Mouse (Mus musculus) T-helper 17 cell (primary cell): ENCODE results near the gene Ccdc12.

Experiments
- in situ Hi-C, 2 experiments: fragments of 300-600 bp; cut with MboI, MseI; formaldehyde crosslinking; loops; 1 replicate in 1 of 2; 2 replicates in 1 of 2; pipeline ENCODE4 v1.15.1; 2025; ENCODE audit warnings: high pct_unique_total_duplicates in 2 of 2

The Ccdc12 gene

GRCm38 (mm10) chr9:110701114-110702032 is 45.1 kb downstream of the Ccdc12 start:
- in situ Hi-C loops = loop anchor here in 1 of 2 experiments (5.0 to 10.0 kb wide), 2 partner anchors 59 to 277 kb away; no protein-coding TSS in a partner anchor

GRCm38 (mm10) chr9:110702848-110703247 is 46.5 kb downstream of the Ccdc12 start:
- in situ Hi-C loops = loop anchor here in 1 of 2 experiments (5.0 to 10.0 kb wide), 2 partner anchors 61 to 278 kb away; no protein-coding TSS in a partner anchor

GRCm38 (mm10) chr9:110703951-110704350 is 47.6 kb downstream of the Ccdc12 start:
- in situ Hi-C loops = loop anchor here in 1 of 2 experiments (5.0 to 10.0 kb wide), 2 partner anchors 62 to 279 kb away; no protein-coding TSS in a partner anchor

GRCm38 (mm10) chr9:110706784-110707183 is 50.5 kb downstream of the Ccdc12 start:
- in situ Hi-C loops = loop anchor here in 1 of 2 experiments (10.0 kb wide), 1 partner anchor 282 kb away; no protein-coding TSS in a partner anchor

DNA sequence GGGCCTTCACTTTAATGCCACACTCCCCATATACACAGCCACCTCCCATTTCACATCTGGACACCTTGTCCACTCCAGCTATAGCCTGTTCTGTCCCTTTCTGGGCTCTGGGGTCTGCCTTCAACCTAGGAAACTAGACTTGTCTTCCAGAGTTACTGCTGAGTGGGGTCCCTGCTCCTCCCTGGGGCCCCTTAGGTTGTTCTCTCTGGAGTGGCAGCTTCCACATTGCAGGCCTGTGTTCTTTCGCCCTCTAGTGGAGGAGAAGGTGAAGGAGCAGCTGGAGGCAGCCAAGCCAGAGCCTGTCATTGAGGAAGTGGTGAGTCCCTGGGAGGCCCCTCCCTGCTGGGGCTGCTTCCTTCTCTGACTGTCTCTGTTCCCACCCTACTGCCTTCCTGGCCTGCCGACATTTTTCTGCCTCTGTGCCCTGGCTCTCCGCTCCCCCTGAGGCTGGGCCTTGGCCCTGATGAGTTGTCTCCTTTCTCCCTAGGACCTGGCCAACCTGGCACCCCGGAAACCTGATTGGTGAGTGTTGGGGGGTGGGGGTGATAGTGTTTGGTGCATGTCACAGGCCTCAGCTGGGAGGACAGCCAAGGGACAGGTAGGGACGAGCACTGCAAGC is 53.4 kb downstream of the Ccdc12 start:
- in situ Hi-C loops = loop anchor here (5.0 to 10.0 kb wide), 2 partner anchors 67 to 285 kb away; no protein-coding TSS in a partner anchor

DNA sequence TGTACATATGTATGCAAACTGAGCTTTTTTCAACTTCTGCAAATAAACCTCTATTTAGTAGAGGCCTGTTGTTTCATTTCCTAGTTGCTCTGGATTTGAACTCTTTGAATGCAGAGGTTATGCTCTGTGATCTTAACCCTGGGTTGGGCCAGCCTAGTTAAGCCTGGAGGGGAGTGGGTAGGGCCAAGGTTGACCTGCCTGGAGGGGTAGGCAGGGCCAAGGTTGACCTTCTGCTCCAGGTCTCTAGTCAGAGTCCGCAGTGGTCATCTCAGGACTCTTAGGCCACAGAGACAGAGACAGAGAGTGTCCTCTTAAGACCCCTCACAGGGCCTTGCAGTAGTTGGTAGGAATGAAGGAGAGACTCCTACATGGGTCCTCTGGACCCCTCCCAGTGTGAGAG is 55.2 kb downstream of the Ccdc12 start:
- in situ Hi-C loops = loop anchor here in 1 of 2 experiments (5.0 kb wide), 1 partner anchor 69 kb away; no protein-coding TSS in a partner anchor

- in situ Hi-C loops = loop anchor here in 1 of 2 experiments (5.0 kb wide), 1 partner anchor 70 kb away; no protein-coding TSS in a partner anchor
Measured at GRCm38 (mm10) chr9:110711996-110712395, 55.7 kb downstream of the Ccdc12 start.

- in situ Hi-C loops = loop anchor here in 1 of 2 experiments (5.0 kb wide), 1 partner anchor 70 kb away; no protein-coding TSS in a partner anchor
Measured at GRCm38 (mm10) chr9:110712545-110712944, 56.2 kb downstream of the Ccdc12 start.

DNA sequence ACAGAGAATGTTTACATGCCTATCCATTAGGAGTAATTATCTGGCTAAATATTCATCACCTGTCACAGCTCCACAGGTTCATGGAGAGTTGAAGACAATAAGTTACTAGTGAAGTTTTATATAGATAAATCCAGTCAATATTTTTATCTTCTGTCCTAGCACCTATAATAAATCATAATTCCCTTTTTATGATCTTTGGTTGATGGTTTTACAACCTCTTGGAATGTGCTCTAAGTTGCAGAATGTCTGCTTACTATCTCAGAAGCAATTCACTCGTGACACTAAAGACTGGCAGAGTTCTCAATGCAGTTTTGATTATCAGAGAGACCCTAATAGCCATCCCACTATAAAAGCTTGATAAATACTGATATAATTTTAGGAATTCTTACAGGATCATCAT is 57.1 kb downstream of the Ccdc12 start:
- in situ Hi-C loops = loop anchor here in 1 of 2 experiments (5.0 kb wide), 1 partner anchor 71 kb away; no protein-coding TSS in a partner anchor

DNA sequence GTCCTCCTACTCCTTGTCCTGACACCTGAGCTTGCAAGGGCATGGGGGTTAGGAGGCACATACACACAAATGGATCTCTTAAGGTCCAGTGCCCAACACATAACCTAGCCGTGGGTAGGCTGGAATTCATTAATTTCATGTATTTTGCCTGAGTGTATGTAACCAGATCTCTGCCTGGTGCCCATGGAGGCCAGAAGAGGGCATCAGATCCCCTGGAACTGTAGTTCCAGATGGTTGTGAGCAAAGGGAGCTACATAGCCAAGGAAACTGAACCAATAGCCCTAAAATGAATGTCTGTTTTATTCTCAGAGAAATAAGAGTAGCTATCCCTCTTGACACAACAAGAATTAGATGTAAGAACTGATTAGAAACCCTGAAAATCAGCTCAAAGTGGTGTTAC is 59.1 kb downstream of the Ccdc12 start:
- in situ Hi-C loops = no loop called here

DNA sequence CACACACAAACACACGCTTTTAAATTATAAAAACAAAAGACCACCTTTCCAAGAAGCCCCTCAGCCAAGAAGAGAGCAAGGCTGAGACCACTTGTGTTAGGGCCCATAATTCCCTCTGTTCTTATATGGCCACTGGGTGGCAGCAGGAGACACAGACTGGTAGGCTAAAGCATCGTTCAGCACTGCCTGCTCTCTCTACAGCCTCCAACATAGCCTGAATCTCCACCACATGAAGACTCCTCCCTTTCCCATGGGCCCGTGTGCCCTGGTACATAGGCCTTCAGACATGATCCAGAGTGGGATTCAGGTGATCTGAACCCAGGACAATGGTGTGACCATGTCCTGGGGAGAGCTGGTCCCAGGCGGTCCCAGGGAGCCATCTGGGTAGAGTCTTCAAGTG is 60.5 kb downstream of the Ccdc12 start:
- in situ Hi-C loops = no loop called here

DNA sequence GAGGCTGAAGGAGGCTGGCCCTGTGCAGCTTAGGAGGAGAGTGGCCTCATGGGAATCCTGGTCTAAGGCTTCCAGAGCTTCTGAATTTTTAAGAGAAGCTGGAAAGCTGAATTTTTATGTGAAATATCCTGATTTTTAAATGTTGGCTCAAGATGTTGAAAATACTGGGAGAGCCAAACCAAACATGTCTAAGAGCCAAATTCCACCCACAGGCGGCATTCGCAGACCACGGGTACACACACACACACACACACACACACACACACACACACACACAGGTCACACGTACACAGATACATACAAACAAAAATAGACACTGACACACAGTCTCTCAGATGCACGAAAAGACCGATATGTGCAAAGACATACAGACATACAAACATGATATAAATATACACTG is 61.8 kb downstream of the Ccdc12 start:
- in situ Hi-C loops = no loop called here

- in situ Hi-C loops = no loop called here
Measured at GRCm38 (mm10) chr9:110718810-110719209, 62.5 kb downstream of the Ccdc12 start.

- in situ Hi-C loops = no loop called here
Measured at GRCm38 (mm10) chr9:110719977-110720376, 63.7 kb downstream of the Ccdc12 start.

DNA sequence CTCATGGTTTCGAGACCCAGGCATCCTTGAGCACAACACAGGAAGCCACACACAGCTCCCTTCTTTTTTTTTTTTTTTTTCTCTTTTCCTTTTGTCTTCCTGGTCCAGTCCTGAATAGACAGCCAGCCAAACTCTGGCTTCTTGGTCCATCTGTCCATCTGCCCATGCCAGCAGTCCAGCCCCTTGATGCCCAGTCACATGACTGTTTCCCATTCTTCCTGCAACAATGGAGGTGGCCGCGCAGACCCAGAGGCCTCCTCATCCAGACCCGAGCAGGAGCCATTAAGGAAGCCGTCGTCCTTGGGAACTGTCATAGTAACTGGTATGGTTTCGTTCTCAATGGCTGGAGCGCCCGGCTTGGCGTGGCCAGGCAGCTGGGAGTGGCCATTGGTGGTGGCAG is 65.8 kb downstream of the Ccdc12 start:
- in situ Hi-C loops = no loop called here

DNA sequence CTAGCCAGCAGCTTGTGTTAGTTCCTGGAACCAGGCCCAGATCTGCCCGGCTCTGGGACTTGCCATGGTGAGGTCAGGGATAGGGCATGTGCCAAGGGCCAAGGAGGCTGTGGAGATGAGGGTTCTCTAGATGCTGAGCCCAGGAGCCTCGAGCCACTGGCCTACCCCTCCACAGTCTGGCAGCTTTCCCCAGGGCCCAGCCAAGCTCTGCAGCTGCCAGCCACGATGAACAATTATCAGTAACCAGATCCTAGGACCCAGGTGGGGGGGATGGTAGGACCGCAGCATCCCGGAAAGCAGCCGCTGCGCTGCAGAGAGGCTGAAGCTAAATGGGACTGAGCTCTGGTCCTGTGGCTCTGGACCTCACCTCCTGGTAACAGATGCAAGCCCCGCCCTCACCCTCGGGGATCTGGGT is 69.4 kb downstream of the Ccdc12 start:
- in situ Hi-C loops = loop anchor here (5.0 kb wide), 2 partner anchors 52 to 147 kb away; no protein-coding TSS in a partner anchor

DNA sequence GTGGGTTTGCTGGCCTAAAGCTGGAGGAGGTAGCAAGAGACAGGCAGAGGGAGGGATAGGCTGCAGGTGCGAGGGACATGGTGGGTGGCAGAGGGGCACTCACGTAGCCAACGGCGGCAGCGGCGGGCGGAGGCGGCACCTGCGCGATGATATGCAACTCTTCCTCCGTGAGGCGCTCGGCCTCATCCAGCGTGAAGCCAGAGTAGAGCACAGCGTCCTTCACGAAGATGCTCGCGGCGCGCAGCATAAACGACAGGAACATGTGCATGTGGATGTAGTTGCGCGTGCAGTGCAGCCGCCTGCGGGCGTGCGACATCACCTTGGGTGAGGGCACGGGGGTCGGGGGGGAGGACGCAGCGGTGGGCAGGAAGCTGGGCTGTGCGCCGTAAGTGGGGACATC is 70.6 kb downstream of the Ccdc12 start:
- in situ Hi-C loops = loop anchor here (5.0 kb wide), 2 partner anchors 50 to 145 kb away; no protein-coding TSS in a partner anchor

- in situ Hi-C loops = loop anchor here (5.0 kb wide), 2 partner anchors 47 to 142 kb away; no protein-coding TSS in a partner anchor
Measured at GRCm38 (mm10) chr9:110729841-110730240, 73.5 kb downstream of the Ccdc12 start.

DNA sequence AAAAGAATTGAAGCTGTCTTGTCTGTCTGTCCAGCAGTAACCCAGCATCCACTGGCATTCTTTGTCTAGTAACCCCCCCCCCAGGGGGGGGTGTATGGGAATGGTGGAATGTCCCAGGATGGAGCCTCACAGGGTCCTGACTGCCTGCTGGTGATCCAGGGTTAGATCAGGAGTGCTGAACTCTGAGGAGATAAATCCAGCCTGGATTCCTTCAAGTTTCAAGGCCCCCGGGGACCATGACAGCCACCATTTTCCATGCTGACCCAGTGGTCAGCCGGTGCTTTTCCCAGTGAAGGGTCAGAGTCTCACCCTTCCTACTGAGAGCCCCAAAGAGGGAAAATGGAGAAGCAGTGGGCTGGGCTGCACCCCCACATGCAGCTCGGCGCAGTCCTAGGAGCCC is 75.6 kb downstream of the Ccdc12 start:
- in situ Hi-C loops = no loop called here

DNA sequence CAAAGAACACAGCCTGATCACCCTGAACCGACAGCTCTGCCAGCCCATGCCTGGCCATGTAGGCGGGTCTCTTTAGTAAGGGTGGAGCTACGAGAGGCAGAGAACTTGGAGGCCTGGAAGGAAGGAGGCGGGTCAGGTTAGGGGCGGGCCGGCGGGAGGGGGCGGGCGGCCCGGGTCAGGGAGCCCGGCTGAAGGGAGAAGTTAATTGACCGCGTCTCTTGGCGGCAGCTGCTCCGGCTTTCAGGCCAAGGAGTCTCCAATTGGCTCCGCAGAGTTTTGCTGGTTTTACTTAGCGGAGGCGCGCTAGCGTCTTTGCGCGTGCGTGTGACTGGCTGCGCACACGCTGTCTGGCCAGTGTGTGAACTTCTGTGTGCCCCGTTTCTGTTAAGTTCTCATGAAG is 76.3 kb downstream of the Ccdc12 start:
- in situ Hi-C loops = no loop called here

- in situ Hi-C loops = no loop called here
Measured at GRCm38 (mm10) chr9:110733102-110733501, 76.8 kb downstream of the Ccdc12 start.

DNA sequence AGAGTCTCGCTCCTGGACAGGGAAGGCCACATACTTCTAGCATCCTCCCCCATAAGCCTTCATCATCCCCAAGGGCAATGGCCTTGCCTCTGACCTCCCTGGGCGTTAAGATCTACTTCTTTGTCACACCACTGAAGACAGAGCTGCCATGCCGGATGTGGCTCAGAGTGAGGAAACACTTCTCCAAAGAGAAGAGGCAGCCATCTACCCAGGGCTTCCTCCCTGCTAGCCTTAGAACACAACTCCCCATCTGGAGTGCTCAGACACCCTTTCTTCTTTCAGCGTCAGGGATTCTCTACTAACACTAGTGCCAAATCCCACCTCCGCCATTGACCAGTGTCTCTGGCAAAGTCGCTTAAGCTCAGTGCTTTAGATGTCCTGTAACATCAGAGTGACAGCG is 77.9 kb downstream of the Ccdc12 start:
- in situ Hi-C loops = no loop called here
